Mouse (Mus musculus) CD4-positive, CD25-positive, alpha-beta regulatory T cell, adult 4 months (primary cell): ENCODE data around the gene 2510002D24Rik. TPM values are rescaled to one million over a fixed set of nuclear protein-coding genes. Genes with fewer than 3 reads are reported as not detected.
"Not testable (repeated sequence)": the region's sequence is repeated elsewhere in the genome, so short reads cannot be mapped to it uniquely, and the experiment has no call there.

Source experiments
- ATAC-seq: one replicate; pipeline ENCODE4 v1.8.0; 2017
- polyA plus RNA-seq, 2 experiments: library from polyadenylated mRNA; unstranded; fragments of 100-300 nt; shearing (Covaris generic); gene quantifications; one replicate each; pipeline ENCODE4 v1.2.1; 2017

The 2510002D24Rik gene
- 10 to 100 TPM; 85.2 to 98.8 TPM for polyA plus RNA-seq

GRCm38 (mm10) chr16:18836468-18837208 is at the start of gene 2510002D24Rik, which contains the start of gene Gm28539:
2510002D24Rik (plus strand) TSS chr16:18836578.
Gm28539 (plus strand) TSS chr16:18836584.
- ATAC-seq = peak; percentile 99

- no peak for ATAC-seq
Observed at GRCm38 (mm10) chr16:18786652-18787051, 49.7 kb upstream of the 2510002D24Rik start.

- no peak for ATAC-seq
Observed at GRCm38 (mm10) chr16:18788627-18789406, 47.6 kb upstream of the 2510002D24Rik start.

GRCm38 (mm10) chr16:18795223-18795899 is 41.0 kb upstream of the 2510002D24Rik start:
- no peak for ATAC-seq

GRCm38 (mm10) chr16:18796645-18797044 is 39.7 kb upstream of the 2510002D24Rik start:
- no peak for ATAC-seq

GRCm38 (mm10) chr16:18798151-18798550 is 38.2 kb upstream of the 2510002D24Rik start:
- no peak for ATAC-seq

- ATAC-seq = no peak
Observed at GRCm38 (mm10) chr16:18798841-18799240, 37.5 kb upstream of the 2510002D24Rik start.

- ATAC-seq = no peak
Observed at GRCm38 (mm10) chr16:18805746-18806145, 30.6 kb upstream of the 2510002D24Rik start.

- no peak for ATAC-seq
Observed at GRCm38 (mm10) chr16:18809001-18809400, 27.4 kb upstream of the 2510002D24Rik start.

- no peak for ATAC-seq
Observed at GRCm38 (mm10) chr16:18811032-18811431, 25.3 kb upstream of the 2510002D24Rik start.

GRCm38 (mm10) chr16:18811468-18812384 is 24.7 kb upstream of the 2510002D24Rik start, which contains the start of the genes Ufd1 and Cdc45:
Ufd1 (plus strand) TSS chr16:18811779.
Cdc45 (minus strand) TSS chr16:18811987.
- ATAC-seq = peak; percentile 90

- no peak for ATAC-seq
Observed at GRCm38 (mm10) chr16:18812385-18812910, 23.9 kb upstream of the 2510002D24Rik start.

GRCm38 (mm10) chr16:18822356-18822755 is 14.0 kb upstream of the 2510002D24Rik start:
- ATAC-seq = no peak

GRCm38 (mm10) chr16:18822925-18823324 is 13.5 kb upstream of the 2510002D24Rik start:
- no peak for ATAC-seq

- no peak for ATAC-seq
Observed at GRCm38 (mm10) chr16:18828630-18829029, 7.7 kb upstream of the 2510002D24Rik start.

- ATAC-seq = no peak
Observed at GRCm38 (mm10) chr16:18829102-18829501, 7.3 kb upstream of the 2510002D24Rik start.

GRCm38 (mm10) chr16:18833486-18833885 is 2.9 kb upstream of the 2510002D24Rik start:
- no peak for ATAC-seq

GRCm38 (mm10) chr16:18836073-18836467 is 308 bp upstream of the 2510002D24Rik start:
- ATAC-seq = peak; percentile 40

- ATAC-seq = no peak
Observed at GRCm38 (mm10) chr16:18838346-18838745, 2.0 kb downstream of the 2510002D24Rik start.

GRCm38 (mm10) chr16:18846301-18846820 is 10.0 kb downstream of the 2510002D24Rik start:
- no peak for ATAC-seq

- ATAC-seq = not testable (repeated sequence)
Observed at GRCm38 (mm10) chr16:18849521-18850190, 13.3 kb downstream of the 2510002D24Rik start.
